Mouse (Mus musculus): ENCODE measurements around the gene Brpf3.
"Not testable (repeated sequence)": the region's sequence is repeated elsewhere in the genome, so short reads cannot be mapped to it uniquely, and the experiment has no call there.

Gene Brpf3

GRCm38 (mm10) chr17:28799291-28800160 lies 1.4 kb upstream of the Brpf3 start:
- DNase-seq, result peak; percentile 41

GRCm38 (mm10) chr17:28800281-28800670 lies 614 bp upstream of the Brpf3 start:
- DNase-seq, result peak; percentile 59

- peak; percentile 99 for DNase-seq
These were observed 650 bp downstream of the Brpf3 start for GRCm38 (mm10) chr17:28801474-28802005.

GRCm38 (mm10) chr17:28802006-28802481 lies 1.2 kb downstream of the Brpf3 start:
- DNase-seq, result no peak

- DNase-seq, result no peak
These were observed 2.4 kb downstream of the Brpf3 start for GRCm38 (mm10) chr17:28803316-28803715.

GRCm38 (mm10) chr17:28804973-28805372 lies 4.1 kb downstream of the Brpf3 start:
- DNase-seq, result no peak

GRCm38 (mm10) chr17:28806770-28807169 lies 5.9 kb downstream of the Brpf3 start:
- DNase-seq, result no peak

GRCm38 (mm10) chr17:28808714-28809113 lies 7.8 kb downstream of the Brpf3 start:
- DNase-seq, result no peak

- DNase-seq, result no peak
These were observed 8.4 kb downstream of the Brpf3 start for GRCm38 (mm10) chr17:28809175-28809831.

- DNase-seq, result no peak
These were observed 11.5 kb downstream of the Brpf3 start for GRCm38 (mm10) chr17:28812345-28812744.

GRCm38 (mm10) chr17:28814529-28815097 lies 13.7 kb downstream of the Brpf3 start:
- no peak for DNase-seq

- DNase-seq, result no peak
These were observed 14.6 kb downstream of the Brpf3 start for GRCm38 (mm10) chr17:28815384-28816004.

- DNase-seq, result not testable (repeated sequence)
These were observed 15.4 kb downstream of the Brpf3 start for GRCm38 (mm10) chr17:28816326-28816725.

GRCm38 (mm10) chr17:28816875-28817811 lies 16.3 kb downstream of the Brpf3 start:
- DNase-seq, result no peak

GRCm38 (mm10) chr17:28820189-28820588 lies 19.3 kb downstream of the Brpf3 start:
- no peak for DNase-seq

- peak; percentile 96 for DNase-seq
These were observed 22.3 kb downstream of the Brpf3 start for GRCm38 (mm10) chr17:28823004-28823745.

GRCm38 (mm10) chr17:28823749-28824148 lies 22.9 kb downstream of the Brpf3 start:
- DNase-seq, result peak; percentile 31

- DNase-seq, result no peak
These were observed 24.0 kb downstream of the Brpf3 start for GRCm38 (mm10) chr17:28824896-28825295.

- no peak for DNase-seq
These were observed 24.6 kb downstream of the Brpf3 start for GRCm38 (mm10) chr17:28825359-28826041.

- DNase-seq, result no peak
These were observed 26.9 kb downstream of the Brpf3 start for GRCm38 (mm10) chr17:28827665-28828231.

Measured in cerebellum, adult 9-10 months (tissue).